Mouse (Mus musculus): ENCODE data around the gene Wwtr1.

GRCm38 (mm10) chr3:57511816-57512586, 63.7 kb downstream of the Wwtr1 start:
- TF ChIP-seq CTCF (IDR thresholded peaks at IDR 0.05; ENCODE audit: low read depth) (no peak), EP300 (IDR thresholded peaks at IDR 0.05; ENCODE audit: low read depth) (no peak)

Data from liver, embryonic 14.5 days (tissue).